Comparison of ENCODE assay signal across 8 mouse cellular contexts in genomic region chr6:121130773-121131172, GRCm38 (mm10). TPM values are rescaled to one million over a fixed set of nuclear protein-coding genes. Genes with fewer than 3 reads are reported as not detected.
DNase-seq lines count a peak whose midpoint lies in the region; ATAC-seq and TF ChIP-seq lines count a peak whose summit lies in the region.

Gene Mical3 (minus strand): TSS chr6:121130999.

- H3K4me3 ChIP-seq in erythroblast, embryonic 14.5 days (replicated peaks), result peak within 1 kb of the TSS; percentile 53
- H3K4me3 ChIP-seq in heart, embryonic 14.5 days (ENCODE audit: control insufficient read depth in 1 of 2, insufficient read depth in 1 of 2, low read depth in 1 of 2, low read length in 2 of 2), result peak within 1 kb of the TSS; percentile 39 to 47
- peak within 1 kb of the TSS; percentile 48 for H3K4me3 ChIP-seq in midbrain, embryonic 14.5 days (replicated peaks; ENCODE audit: low read depth, low read length)
- 0 out of 2 replicates have a peak within 1 kb of the TSS, but pooled peaks have one; percentile 7 for H3K4me3 ChIP-seq in thymus, adult 2 months (ENCODE audit: control insufficient read depth, insufficient read depth, low read length)

- no peak for ATAC-seq in heart, embryonic 14.5 days (ENCODE audit: insufficient number of reproducible peaks, insufficient read depth, low FRiP score, low read depth)
- peak; percentile 83 for ATAC-seq in midbrain, embryonic 14.5 days (ENCODE audit: low FRiP score, low TSS enrichment)

- H3K36me3 ChIP-seq in erythroblast, embryonic 14.5 days (ENCODE audit: control insufficient read depth), result no peaks in the 10 kb centered on the region
- H3K36me3 ChIP-seq in heart, embryonic 14.5 days (ENCODE audit: control insufficient read depth, insufficient read depth, low read length), result no peaks in the 10 kb centered on the region
- H3K36me3 ChIP-seq in midbrain, embryonic 14.5 days (ENCODE audit: control insufficient read depth, insufficient read depth, low read length), result no peaks in the 10 kb centered on the region
- no peaks in the 10 kb centered on the region for H3K36me3 ChIP-seq in thymus, adult 2 months (ENCODE audit: control insufficient read depth, insufficient read depth, low read length)

- H3K27me3 ChIP-seq in erythroblast, embryonic 14.5 days (ENCODE audit: control insufficient read depth), result peaks cover 76% of the 10 kb centered on the region
- peaks cover 9% of the 10 kb centered on the region; the same call in 1 of the 2 replicates for H3K27me3 ChIP-seq in heart, embryonic 14.5 days (ENCODE audit: control insufficient read depth, insufficient read depth, low read length)
- no peaks in the 10 kb centered on the region for H3K27me3 ChIP-seq in midbrain, embryonic 14.5 days (ENCODE audit: control insufficient read depth, insufficient read depth, low read length)
- no peaks in the 10 kb centered on the region for H3K27me3 ChIP-seq in thymus, adult 2 months (ENCODE audit: control insufficient read depth, insufficient read depth, low read length)

- no peak within 1 kb of the TSS for H3K27ac ChIP-seq in heart, embryonic 14.5 days (replicated peaks in 1 of 2; ENCODE audit: control insufficient read depth in 1 of 2, insufficient read depth in 1 of 2, low read depth in 2 of 2, low read length in 2 of 2)
- peak within 1 kb of the TSS; percentile 90 for H3K27ac ChIP-seq in midbrain, embryonic 14.5 days (replicated peaks; ENCODE audit: low read depth, low read length)
- no peak within 1 kb of the TSS for H3K27ac ChIP-seq in thymus, adult 2 months (ENCODE audit: control insufficient read depth, insufficient read depth, low read length)

- 2% methylated on average over 17 of the region's 17 CpGs for WGBS in heart, embryonic 14.5 days
- WGBS in midbrain, embryonic 14.5 days, result under 1% methylated on average over 17 of the region's 17 CpGs
- WGBS in thymus, adult 2 months, result 2% methylated on average over 17 of the region's 17 CpGs

- no peak for TF ChIP-seq CTCF in thymus, adult 2 months (IDR thresholded peaks at IDR 0.05; ENCODE audit: borderline replicate concordance, control insufficient read depth, extremely low read depth, insufficient read depth, low read length, poor library complexity)

- peak; percentile 63 for DNase-seq in layer of hippocampus, adult 11-12 months (ENCODE audit: low spot score)
- DNase-seq in layer of hippocampus, adult 9-10 months (ENCODE audit: low spot score), result no peak
- DNase-seq in brain, adult 2 months (ENCODE audit: low read depth, low spot score), result peak; percentile 92
- peak; percentile 67 to 72 for DNase-seq in layer of hippocampus, postnatal 36 days
- peak; percentile 91 for DNase-seq in midbrain, embryonic 14.5 days
- DNase-seq in thymus, adult 2 months, result peak; percentile 51

- H3K9me3 ChIP-seq in erythroblast, embryonic 14.5 days (ENCODE audit: control insufficient read depth, low read length), result no peaks in the 10 kb centered on the region; the same call in 1 of the 2 replicates
- no peaks in the 10 kb centered on the region for H3K9me3 ChIP-seq in heart, embryonic 14.5 days (ENCODE audit: control insufficient read depth, low read length)
- H3K9me3 ChIP-seq in midbrain, embryonic 14.5 days (ENCODE audit: control insufficient read depth, low read length), result no peaks in the 10 kb centered on the region

- peak within 1 kb of the TSS; percentile 74 for H3K4me2 ChIP-seq in heart, embryonic 14.5 days (ENCODE audit: low read length)
- peak within 1 kb of the TSS; percentile 64 for H3K4me2 ChIP-seq in midbrain, embryonic 14.5 days (ENCODE audit: low read length)

- TF ChIP-seq POLR2A in thymus, adult 2 months (IDR thresholded peaks at IDR 0.05; ENCODE audit: control insufficient read depth, extremely low read depth, insufficient read depth, low read length, poor library complexity), result no peak

- peaks cover 18% of the 10 kb centered on the region for H3K4me1 ChIP-seq in erythroblast, embryonic 14.5 days (ENCODE audit: control insufficient read depth)
- peaks cover 18 to 23% of the 10 kb centered on the region in 2 experiments for H3K4me1 ChIP-seq in heart, embryonic 14.5 days (ENCODE audit: control insufficient read depth in 2 of 2, insufficient read depth in 2 of 2, low read length in 2 of 2)
- H3K4me1 ChIP-seq in midbrain, embryonic 14.5 days (ENCODE audit: control insufficient read depth, insufficient read depth, low read length), result peaks cover 22% of the 10 kb centered on the region
- peaks cover 11% of the 10 kb centered on the region for H3K4me1 ChIP-seq in thymus, adult 2 months (replicated peaks; ENCODE audit: control insufficient read depth, insufficient read depth, low read length)

- peak within 1 kb of the TSS; percentile 55 for H3K9ac ChIP-seq in heart, embryonic 14.5 days (ENCODE audit: low read length)
- H3K9ac ChIP-seq in midbrain, embryonic 14.5 days (replicated peaks; ENCODE audit: low read length), result peak within 1 kb of the TSS; percentile 78

RNA-seq across cellular contexts. Expression of gene Mical3, which starts in this region (rescaled TPM):
- 9.7 and 11.0 TPM in 2 replicates for polyA plus RNA-seq in erythroblast, embryonic 14.5 days (2012)
- polyA plus RNA-seq in heart, embryonic 14.5 days (2014; fragmentation: Nextera tagmentation; extraction: Ambion mirVana), result 41.3 and 46.2 TPM in 2 replicates
- total RNA-seq in layer of hippocampus, postnatal 36 days (2021), result 100 to 1,000 TPM in 1 of 2 experiments, 10 to 100 TPM in 1; 88.3 to 103 TPM
- polyA plus RNA-seq in midbrain, embryonic 14.5 days (2014; fragmentation: Nextera tagmentation; extraction: Ambion mirVana), result 51.5 and 51.7 TPM in 2 replicates
- polyA plus RNA-seq in thymus, adult 2 months (2012; rRNA removed), result 16.2 TPM in 2 replicates
